Mouse (Mus musculus): ENCODE results near the gene Arid1b.

The Arid1b gene

DNA sequence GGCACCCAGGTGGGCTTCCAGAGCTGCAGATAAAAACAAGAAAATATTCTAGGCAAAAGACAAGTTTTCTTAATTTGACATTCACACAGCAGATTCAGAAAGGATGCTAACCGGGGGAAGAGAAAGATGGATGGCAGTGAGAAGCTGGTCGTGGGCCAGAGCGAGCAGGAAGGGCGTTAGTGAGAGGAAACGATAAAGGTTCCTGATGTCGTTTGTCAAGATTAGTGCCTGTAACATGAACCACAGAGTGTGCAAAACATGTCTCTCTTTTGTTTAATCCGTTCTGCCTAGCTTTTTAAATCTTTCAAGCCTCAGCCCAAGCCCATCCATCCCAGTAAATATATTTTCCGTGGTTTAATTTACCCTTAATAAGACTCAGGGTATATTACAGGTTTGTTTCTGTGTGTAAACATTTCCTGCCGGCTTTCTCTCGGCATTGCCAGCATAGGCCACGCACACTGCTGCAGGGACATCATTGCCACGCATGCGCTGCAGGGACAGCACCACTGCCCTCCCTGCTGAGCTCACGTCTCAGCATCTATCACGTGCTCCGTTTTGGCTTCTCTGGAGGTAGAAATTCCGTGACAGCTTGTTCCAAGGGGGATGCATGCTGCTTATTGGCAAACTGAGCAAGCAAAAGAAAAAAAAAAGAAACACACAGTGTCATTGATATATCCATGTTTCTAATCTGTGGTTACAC, 255.0 kb downstream of the Arid1b start:
- no peak for DNase-seq (ENCODE audit: low read depth)

GRCm38 (mm10) chr17:5249681-5250180, 255.6 kb downstream of the Arid1b start:
- DNase-seq (ENCODE audit: low read depth), result no peak

- peak; percentile 64 for DNase-seq (ENCODE audit: low read depth)
Measured at GRCm38 (mm10) chr17:5252436-5252835, 258.3 kb downstream of the Arid1b start.

GRCm38 (mm10) chr17:5254717-5255617, 260.8 kb downstream of the Arid1b start:
- no peak for DNase-seq (ENCODE audit: low read depth)

GRCm38 (mm10) chr17:5255618-5255933, 261.4 kb downstream of the Arid1b start:
- no peak for DNase-seq (ENCODE audit: low read depth)

GRCm38 (mm10) chr17:5258978-5259377, 264.8 kb downstream of the Arid1b start:
- no peak for DNase-seq (ENCODE audit: low read depth)

DNA sequence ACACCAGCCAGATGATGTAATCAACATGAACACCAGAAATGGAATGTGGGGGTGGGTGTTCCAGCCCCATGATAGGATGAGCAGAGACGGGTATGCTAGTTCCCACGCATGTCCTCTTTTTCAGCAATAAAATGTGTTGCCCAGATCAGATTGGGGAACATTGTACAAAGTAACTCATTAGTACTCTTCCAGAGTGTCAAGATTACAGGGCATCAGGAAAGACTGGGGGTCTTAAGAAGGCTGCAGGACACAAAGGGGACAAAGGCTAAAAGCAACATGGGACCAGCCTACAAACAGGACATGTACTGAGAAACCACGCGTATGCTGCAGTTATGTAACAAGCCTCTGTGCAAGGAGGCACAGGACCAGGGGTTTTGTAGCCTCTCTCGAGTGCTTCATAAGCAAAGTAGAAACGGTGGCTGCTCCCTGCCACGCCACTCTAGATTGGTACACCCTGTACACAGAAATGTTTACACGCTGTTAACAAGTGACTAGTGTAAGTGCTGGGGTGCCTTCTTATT, 267.1 kb downstream of the Arid1b start:
- no peak for DNase-seq (ENCODE audit: low read depth)

- no peak for DNase-seq (ENCODE audit: low read depth)
Measured at GRCm38 (mm10) chr17:5261874-5262605, 267.9 kb downstream of the Arid1b start.

DNA sequence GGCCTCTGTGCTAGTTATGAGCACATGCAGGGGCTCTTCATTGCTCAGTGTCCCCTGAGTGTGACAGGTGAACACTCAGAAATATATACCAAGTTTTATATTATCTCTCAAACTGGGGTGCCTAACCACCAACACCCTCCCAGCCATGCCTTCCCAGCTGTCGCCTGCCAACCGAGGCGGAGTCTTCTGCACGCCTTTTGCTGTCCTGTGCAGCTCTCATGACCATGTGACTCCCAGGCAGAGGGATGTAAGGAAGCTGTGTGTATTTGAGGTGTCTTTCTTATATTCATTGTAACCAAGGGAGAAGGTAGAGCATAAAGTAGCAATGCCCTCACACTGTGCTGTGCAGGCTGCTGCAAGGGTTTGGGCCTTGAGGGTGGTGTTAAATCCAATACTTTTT, 268.7 kb downstream of the Arid1b start:
- DNase-seq (ENCODE audit: low read depth), result no peak

- DNase-seq (ENCODE audit: low read depth), result no peak
Measured at GRCm38 (mm10) chr17:5264783-5265182, 270.7 kb downstream of the Arid1b start.

DNA sequence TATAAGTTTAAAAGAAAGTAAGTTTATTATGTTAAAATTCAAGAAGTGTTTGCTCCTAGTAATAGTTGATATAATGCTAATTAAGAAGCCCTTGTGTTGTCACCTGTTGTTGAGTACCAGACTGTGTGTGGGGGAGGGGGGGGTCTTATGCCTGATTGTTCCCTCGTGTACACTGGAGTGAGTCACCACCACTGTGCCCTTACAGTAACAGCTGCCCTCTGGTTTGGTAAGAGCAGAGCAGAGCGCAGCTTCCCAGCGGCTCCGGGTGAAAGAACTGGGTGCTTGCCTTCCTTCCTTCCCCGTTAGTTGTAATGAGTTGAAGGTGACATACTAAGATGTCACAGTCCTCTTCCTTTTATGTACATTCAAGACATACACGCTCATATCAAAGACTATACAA, 271.5 kb downstream of the Arid1b start:
- no peak for DNase-seq (ENCODE audit: low read depth)

DNA sequence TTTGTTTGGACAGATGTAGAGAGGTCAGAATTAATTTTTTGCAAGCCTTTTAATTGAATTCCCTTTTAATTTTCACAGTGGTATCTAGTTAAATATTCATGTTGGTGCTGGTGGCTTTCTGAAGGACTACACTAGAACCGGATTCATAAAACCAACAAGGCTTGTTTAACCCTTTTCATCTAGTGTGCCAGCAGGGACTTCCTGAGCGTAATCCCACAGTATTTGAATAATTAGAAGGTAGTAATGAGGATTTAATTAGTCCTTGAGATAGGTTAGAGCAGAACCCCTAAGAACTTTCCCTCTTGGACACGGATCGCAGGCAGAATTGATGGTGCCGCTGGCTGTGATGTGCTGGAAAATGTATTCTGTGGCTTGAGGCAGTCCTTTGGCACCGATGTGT, 273.6 kb downstream of the Arid1b start:
- DNase-seq (ENCODE audit: low read depth), result no peak

GRCm38 (mm10) chr17:5269302-5269701, 275.2 kb downstream of the Arid1b start:
- DNase-seq (ENCODE audit: low read depth), result no peak

- no peak for DNase-seq (ENCODE audit: low read depth)
Measured at GRCm38 (mm10) chr17:5269774-5270173, 275.6 kb downstream of the Arid1b start.

- no peak for DNase-seq (ENCODE audit: low read depth)
Measured at GRCm38 (mm10) chr17:5270823-5271222, 276.7 kb downstream of the Arid1b start.

GRCm38 (mm10) chr17:5273118-5273517, 279.0 kb downstream of the Arid1b start:
- no peak for DNase-seq (ENCODE audit: low read depth)

- no peak for DNase-seq (ENCODE audit: low read depth)
Measured at GRCm38 (mm10) chr17:5273685-5274084, 279.6 kb downstream of the Arid1b start.

- DNase-seq (ENCODE audit: low read depth), result no peak
Measured at GRCm38 (mm10) chr17:5274429-5274828, 280.3 kb downstream of the Arid1b start.

- no peak for DNase-seq (ENCODE audit: low read depth)
Measured at GRCm38 (mm10) chr17:5275749-5276148, 281.6 kb downstream of the Arid1b start.

GRCm38 (mm10) chr17:5277137-5277871, 283.2 kb downstream of the Arid1b start:
- DNase-seq (ENCODE audit: low read depth), result no peak

- DNase-seq (ENCODE audit: low read depth), result no peak
Measured at GRCm38 (mm10) chr17:5280499-5281053, 286.4 kb downstream of the Arid1b start.
